Mouse (Mus musculus): ENCODE measurements around the gene Eif1ad. TPM values are rescaled to one million over a fixed set of nuclear protein-coding genes. Genes with fewer than 3 reads are reported as not detected.

The Eif1ad gene
- polyA plus RNA-seq, 1 experiment from 2014 or later: 49.9 TPM

- Histone ChIP-seq H3K27ac (ENCODE audit: low read length) (no peak overlapping the region), H3K9ac (replicated peaks; ENCODE audit: low read depth, low read length) (no peak overlapping the region), H3K36me3 (ENCODE audit: control insufficient read depth, insufficient read depth) (no peaks in the 10 kb centered on the region), H3K9me3 (ENCODE audit: control insufficient read depth, low read length) (no peaks in the 10 kb centered on the region), H3K4me3 (replicated peaks; ENCODE audit: low read length) (no peak overlapping the region), H3K4me1 (replicated peaks; ENCODE audit: control insufficient read depth, insufficient read depth, low read length) (peaks cover 13% of the 10 kb centered on the region), H3K4me2 (ENCODE audit: low read length) (no peak overlapping the region), H3K27me3 (replicated peaks; ENCODE audit: control insufficient read depth, insufficient read depth, low read length) (no peaks in the 10 kb centered on the region)
- WGBS: 88% methylated on average over 13 of the region's 13 CpGs
- ATAC-seq: no peak
Measured at GRCm38 (mm10) chr19:5408057-5409001, 41.8 kb downstream of the Eif1ad start.

- no peak for ATAC-seq
- Histone ChIP-seq H3K27ac (ENCODE audit: low read length) (no peak overlapping the region), H3K9ac (replicated peaks; ENCODE audit: low read depth, low read length) (no peak overlapping the region), H3K4me1 (replicated peaks; ENCODE audit: control insufficient read depth, insufficient read depth, low read length) (peaks cover 13% of the 10 kb centered on the region), H3K4me3 (replicated peaks; ENCODE audit: low read length) (no peak overlapping the region), H3K27me3 (replicated peaks; ENCODE audit: control insufficient read depth, insufficient read depth, low read length) (no peaks in the 10 kb centered on the region), H3K4me2 (ENCODE audit: low read length) (no peak overlapping the region), H3K36me3 (ENCODE audit: control insufficient read depth, insufficient read depth) (no peaks in the 10 kb centered on the region), H3K9me3 (ENCODE audit: control insufficient read depth, low read length) (no peaks in the 10 kb centered on the region)
- 70% methylated on average over 5 of the region's 5 CpGs for WGBS
Measured at GRCm38 (mm10) chr19:5409068-5409467, 42.5 kb downstream of the Eif1ad start.

- Histone ChIP-seq H3K4me2 (ENCODE audit: low read length) (no peak overlapping the region), H3K9ac (replicated peaks; ENCODE audit: low read depth, low read length) (no peak overlapping the region), H3K4me1 (replicated peaks; ENCODE audit: control insufficient read depth, insufficient read depth, low read length) (peaks cover 13% of the 10 kb centered on the region), H3K36me3 (ENCODE audit: control insufficient read depth, insufficient read depth) (no peaks in the 10 kb centered on the region), H3K4me3 (replicated peaks; ENCODE audit: low read length) (no peak overlapping the region), H3K9me3 (ENCODE audit: control insufficient read depth, low read length) (no peaks in the 10 kb centered on the region), H3K27ac (ENCODE audit: low read length) (no peak overlapping the region), H3K27me3 (replicated peaks; ENCODE audit: control insufficient read depth, insufficient read depth, low read length) (no peaks in the 10 kb centered on the region)
- WGBS: 94% methylated on average over 5 of the region's 5 CpGs
- ATAC-seq: no peak
Measured at GRCm38 (mm10) chr19:5410641-5411040, 44.1 kb downstream of the Eif1ad start.

- H3K36me3 ChIP-seq (ENCODE audit: control insufficient read depth, insufficient read depth): no peaks in the 10 kb centered on the region
Measured at GRCm38 (mm10) chr19:5411961-5412360, 45.4 kb downstream of the Eif1ad start.

GRCm38 (mm10) chr19:5413840-5414239, 47.3 kb downstream of the Eif1ad start:
- no peaks in the 10 kb centered on the region for H3K9me3 ChIP-seq (ENCODE audit: control insufficient read depth, low read length)
- no peaks in the 10 kb centered on the region; the same call in 1 of the 2 replicates for H3K4me1 ChIP-seq (replicated peaks; ENCODE audit: control insufficient read depth, insufficient read depth, low read length)
- H3K4me2 ChIP-seq (ENCODE audit: low read length): no peak overlapping the region
- H3K27me3 ChIP-seq (replicated peaks; ENCODE audit: control insufficient read depth, insufficient read depth, low read length): no peaks in the 10 kb centered on the region
- H3K4me3 ChIP-seq (replicated peaks; ENCODE audit: low read length): no peak overlapping the region
- H3K9ac ChIP-seq (replicated peaks; ENCODE audit: low read depth, low read length): no peak overlapping the region
- H3K27ac ChIP-seq (ENCODE audit: low read length): no peak overlapping the region
- WGBS: 72% methylated on average over 4 of the region's 4 CpGs
- H3K36me3 ChIP-seq (ENCODE audit: control insufficient read depth, insufficient read depth): no peaks in the 10 kb centered on the region
- ATAC-seq: no peak

More at GRCm38 (mm10) chr19:5411961-5412360, 45.4 kb downstream of the Eif1ad start:
- 70% methylated on average over 5 of the region's 5 CpGs for WGBS
- no peak overlapping the region for H3K4me3 ChIP-seq (replicated peaks; ENCODE audit: low read length)
- no peak overlapping the region for H3K9ac ChIP-seq (replicated peaks; ENCODE audit: low read depth, low read length)
- no peak overlapping the region for H3K27ac ChIP-seq (ENCODE audit: low read length)
- no peak for ATAC-seq
- no peaks in the 10 kb centered on the region for H3K9me3 ChIP-seq (ENCODE audit: control insufficient read depth, low read length)
- H3K27me3 ChIP-seq (replicated peaks; ENCODE audit: control insufficient read depth, insufficient read depth, low read length): no peaks in the 10 kb centered on the region
- peaks cover 9% of the 10 kb centered on the region; the same call in 1 of the 2 replicates for H3K4me1 ChIP-seq (replicated peaks; ENCODE audit: control insufficient read depth, insufficient read depth, low read length)
- no peak overlapping the region for H3K4me2 ChIP-seq (ENCODE audit: low read length)

GRCm38 (mm10) chr19:5414534-5414957, 48.0 kb downstream of the Eif1ad start:
- Histone ChIP-seq H3K4me2 (ENCODE audit: low read length) (no peak overlapping the region), H3K9me3 (ENCODE audit: control insufficient read depth, low read length) (no peaks in the 10 kb centered on the region), H3K27ac (ENCODE audit: low read length) (no peak overlapping the region), H3K36me3 (ENCODE audit: control insufficient read depth, insufficient read depth) (no peaks in the 10 kb centered on the region), H3K4me3 (replicated peaks; ENCODE audit: low read length) (no peak overlapping the region), H3K4me1 (replicated peaks; ENCODE audit: control insufficient read depth, insufficient read depth, low read length) (no peaks in the 10 kb centered on the region), H3K9ac (replicated peaks; ENCODE audit: low read depth, low read length) (no peak overlapping the region), H3K27me3 (replicated peaks; ENCODE audit: control insufficient read depth, insufficient read depth, low read length) (no peaks in the 10 kb centered on the region)
- ATAC-seq: no peak
- 75% methylated on average over 2 of the region's 2 CpGs for WGBS

- WGBS: 94% methylated on average over 8 of the region's 8 CpGs
- Histone ChIP-seq H3K9me3 (ENCODE audit: control insufficient read depth, low read length) (no peaks in the 10 kb centered on the region), H3K4me2 (ENCODE audit: low read length) (no peak overlapping the region), H3K27ac (ENCODE audit: low read length) (no peak overlapping the region), H3K4me1 (replicated peaks; ENCODE audit: control insufficient read depth, insufficient read depth, low read length) (peaks cover 20% of the 10 kb centered on the region), H3K36me3 (ENCODE audit: control insufficient read depth, insufficient read depth) (0 out of 2 replicates have a peak, but pooled peaks cover 7% of the 10 kb centered on the region), H3K27me3 (replicated peaks; ENCODE audit: control insufficient read depth, insufficient read depth, low read length) (no peaks in the 10 kb centered on the region), H3K4me3 (replicated peaks; ENCODE audit: low read length) (no peak overlapping the region), H3K9ac (replicated peaks; ENCODE audit: low read depth, low read length) (no peak overlapping the region)
- ATAC-seq: no peak
Measured at GRCm38 (mm10) chr19:5418750-5419466, 52.4 kb downstream of the Eif1ad start.

- Histone ChIP-seq H3K9me3 (ENCODE audit: control insufficient read depth, low read length) (no peaks in the 10 kb centered on the region), H3K27me3 (replicated peaks; ENCODE audit: control insufficient read depth, insufficient read depth, low read length) (no peaks in the 10 kb centered on the region), H3K36me3 (ENCODE audit: control insufficient read depth, insufficient read depth) (0 out of 2 replicates have a peak, but pooled peaks cover 7% of the 10 kb centered on the region), H3K27ac (ENCODE audit: low read length) (no peak overlapping the region), H3K4me3 (replicated peaks; ENCODE audit: low read length) (no peak overlapping the region), H3K4me1 (replicated peaks; ENCODE audit: control insufficient read depth, insufficient read depth, low read length) (peaks cover 22% of the 10 kb centered on the region), H3K4me2 (ENCODE audit: low read length) (no peak overlapping the region), H3K9ac (replicated peaks; ENCODE audit: low read depth, low read length) (no peak overlapping the region)
- no peak for ATAC-seq
- 95% methylated on average over 9 of the region's 9 CpGs for WGBS
Measured at GRCm38 (mm10) chr19:5419630-5420029, 53.1 kb downstream of the Eif1ad start.

GRCm38 (mm10) chr19:5420579-5420978, 54.0 kb downstream of the Eif1ad start:
- Histone ChIP-seq H3K4me2 (ENCODE audit: low read length) (no peak overlapping the region), H3K36me3 (ENCODE audit: control insufficient read depth, insufficient read depth) (0 out of 2 replicates have a peak, but pooled peaks cover 7% of the 10 kb centered on the region), H3K27ac (ENCODE audit: low read length) (no peak overlapping the region), H3K9ac (replicated peaks; ENCODE audit: low read depth, low read length) (no peak overlapping the region), H3K4me1 (replicated peaks; ENCODE audit: control insufficient read depth, insufficient read depth, low read length) (peaks cover 23% of the 10 kb centered on the region), H3K27me3 (replicated peaks; ENCODE audit: control insufficient read depth, insufficient read depth, low read length) (no peaks in the 10 kb centered on the region), H3K9me3 (ENCODE audit: control insufficient read depth, low read length) (no peaks in the 10 kb centered on the region), H3K4me3 (replicated peaks; ENCODE audit: low read length) (no peak overlapping the region)
- 92% methylated on average over 6 of the region's 6 CpGs for WGBS
- ATAC-seq: no peak
